Mouse (Mus musculus) lung, embryonic 14.5 days (tissue): ENCODE data around the gene Gm11565. TPM values are rescaled to one million over a fixed set of nuclear protein-coding genes. Genes with fewer than 3 reads are reported as not detected.
"Not testable (repeated sequence)": the region's sequence is repeated elsewhere in the genome, so short reads cannot be mapped to it uniquely, and the experiment has no call there.

Source experiments
- ATAC-seq: fragments of 200-750 bp; cut with Nextera tagmentation; 2 replicates; pipeline ENCODE4 v1.8.0; 2017; ENCODE audit warnings: mild to moderate bottlenecking, moderate TSS enrichment, moderate library complexity; ENCODE audit not compliant: insufficient read depth
- DNase-seq: peaks from one replicate; pipeline ENCODE4 v3.0.0-alpha.2; 2015
- H3K27ac ChIP-seq: fragments of 300-500 bp; sonication (generic); 2 replicates; pipeline ENCODE4 v1.5.1; 2014; ENCODE audit warnings: low read depth, mild to moderate bottlenecking, moderate library complexity
- H3K27me3 ChIP-seq: fragments of 300-500 bp; sonication (generic); 2 replicates; pipeline ENCODE4 v1.6.1; 2014; ENCODE audit warnings: low read length, control low read depth; ENCODE audit not compliant: insufficient read depth
- H3K36me3 ChIP-seq: fragments of 300-500 bp; sonication (generic); 2 replicates; pipeline ENCODE4 v1.6.1; 2014; ENCODE audit warnings: control low read depth; ENCODE audit not compliant: insufficient read depth
- H3K4me1 ChIP-seq: fragments of 300-500 bp; sonication (generic); 2 replicates; pipeline ENCODE4 v1.6.1; 2014; ENCODE audit warnings: antibody characterized with exemption, control low read depth; ENCODE audit not compliant: insufficient read depth
- H3K4me2 ChIP-seq: fragments of 300-500 bp; sonication (generic); 2 replicates; pipeline ENCODE4 v1.6.1; 2014; ENCODE audit warnings: mild to moderate bottlenecking
- H3K4me3 ChIP-seq: fragments of 300-500 bp; sonication (generic); 2 replicates; pipeline ENCODE4 v1.5.1; 2014; ENCODE audit warnings: low read depth, low read length
- H3K9ac ChIP-seq: fragments of 300-500 bp; sonication (generic); 2 replicates; pipeline ENCODE4 v1.6.1; 2014
- H3K9me3 ChIP-seq: fragments of 300-500 bp; sonication (generic); 2 replicates; pipeline ENCODE4 v1.6.1; 2016; ENCODE audit warnings: low read depth, low read length, control low read depth
- CTCF ChIP-seq: IDR thresholded peaks from 2 replicates; pipeline ENCODE4 v1.5.1; 2016; ENCODE audit warnings: antibody characterized with exemption, low read depth
- WGBS: fragments of 180-500 bp; shearing (Covaris S2); extraction: QIAGEN DNeasy Blood & Tissue Kit; methylation state at CpG from one replicate; pipeline ENCODE4 v1.1.7; 2014; 5-methylcytosine and 5-hydroxymethylcytosine counted together
- polyA plus RNA-seq: library from polyadenylated mRNA; unstranded; fragments of >200 nt; fragmentation: Nextera tagmentation; extraction: Ambion mirVana; gene quantifications from 2 replicates; pipeline ENCODE4 v1.2.1, GENCODE M21; 2014

Gene Gm11565
- polyA plus RNA-seq = not detected in 2 replicates

- TF ChIP-seq CTCF = no peak
- H3K27ac ChIP-seq = no peak within 1 kb of the TSS
- ATAC-seq (no peak), DNase-seq (no peak)
- 82% methylated on average over 3 of the region's 3 CpGs for WGBS
- H3K9ac ChIP-seq = no peak within 1 kb of the TSS
- H3K4me2 ChIP-seq = no peak within 1 kb of the TSS
- no peaks in the 10 kb centered on the region for H3K9me3 ChIP-seq
- no peak within 1 kb of the TSS for H3K4me3 ChIP-seq
- no peaks in the 10 kb centered on the region for H3K27me3 ChIP-seq
- H3K4me1 ChIP-seq = no peaks in the 10 kb centered on the region
- no peaks in the 10 kb centered on the region for H3K36me3 ChIP-seq
Observed at GRCm38 (mm10) chr11:99914451-99914850, at the start of gene Gm11565. Gene Gm11565 (plus strand): TSS chr11:99914751.

GRCm38 (mm10) chr11:99873089-99873488 is 41.5 kb upstream of the Gm11565 start, which contains the start of gene Krtap9-1:
Gene Krtap9-1 (plus strand): TSS chr11:99873389.
- not testable (repeated sequence) for H3K27me3 ChIP-seq, H3K9ac ChIP-seq, H3K9me3 ChIP-seq, H3K4me3 ChIP-seq, H3K4me1 ChIP-seq, H3K36me3 ChIP-seq, H3K27ac ChIP-seq, ATAC-seq, H3K4me2 ChIP-seq, DNase-seq
- 54% methylated on average over 1 of the region's 1 CpGs for WGBS

GRCm38 (mm10) chr11:99878887-99879286 is 35.7 kb upstream of the Gm11565 start, which contains the start of gene Gm11567:
Gene Gm11567 (plus strand): TSS chr11:99879187.
- DNase-seq, H3K27ac ChIP-seq, H3K4me2 ChIP-seq, H3K9ac ChIP-seq, ATAC-seq, H3K4me3 ChIP-seq, H3K36me3 ChIP-seq, H3K4me1 ChIP-seq, H3K27me3 ChIP-seq, H3K9me3 ChIP-seq: not testable (repeated sequence)
- WGBS = 50% methylated on average over 1 of the region's 1 CpGs

GRCm38 (mm10) chr11:99907620-99908019 is 6.9 kb upstream of the Gm11565 start, which contains the start of gene Krtap31-1:
Gene Krtap31-1 (plus strand): TSS chr11:99907920.
- no peak within 1 kb of the TSS for H3K4me2 ChIP-seq
- no peak within 1 kb of the TSS for H3K4me3 ChIP-seq
- no peak for ATAC-seq
- WGBS = 77% methylated on average over 2 of the region's 2 CpGs
- H3K9ac ChIP-seq = no peak within 1 kb of the TSS
- no peaks in the 10 kb centered on the region for H3K36me3 ChIP-seq
- TF ChIP-seq CTCF = no peak
- no peak for DNase-seq
- no peaks in the 10 kb centered on the region for H3K27me3 ChIP-seq
- H3K27ac ChIP-seq = no peak within 1 kb of the TSS
- H3K4me1 ChIP-seq = no peaks in the 10 kb centered on the region
- H3K9me3 ChIP-seq = no peaks in the 10 kb centered on the region

GRCm38 (mm10) chr11:99935991-99936390 is 21.4 kb downstream of the Gm11565 start, which contains the start of gene Krtap31-2:
Gene Krtap31-2 (plus strand): TSS chr11:99936291.
- H3K27ac ChIP-seq = no peak within 1 kb of the TSS
- no peak within 1 kb of the TSS for H3K4me3 ChIP-seq
- no peaks in the 10 kb centered on the region for H3K27me3 ChIP-seq
- H3K9ac ChIP-seq = no peak within 1 kb of the TSS
- DNase-seq (no peak), ATAC-seq (no peak)
- no peaks in the 10 kb centered on the region for H3K9me3 ChIP-seq
- no peak for TF ChIP-seq CTCF
- H3K4me2 ChIP-seq = no peak within 1 kb of the TSS
- H3K4me1 ChIP-seq = no peaks in the 10 kb centered on the region
- H3K36me3 ChIP-seq = no peaks in the 10 kb centered on the region
- 79% methylated on average over 1 of the region's 1 CpGs for WGBS

- DNase-seq (no peak), ATAC-seq (no peak)
- Histone ChIP-seq H3K4me1 (no peaks in the 10 kb centered on the region), H3K9ac (no peak overlapping the region), H3K27me3 (no peaks in the 10 kb centered on the region), H3K27ac (no peak overlapping the region), H3K9me3 (no peaks in the 10 kb centered on the region), H3K4me2 (no peak overlapping the region), H3K36me3 (no peaks in the 10 kb centered on the region), H3K4me3 (no peak overlapping the region)
- WGBS = 71% methylated on average over 9 of the region's 9 CpGs
- TF ChIP-seq CTCF = no peak
Observed at GRCm38 (mm10) chr11:99937751-99938264, 23.3 kb downstream of the Gm11565 start.

- no peak for TF ChIP-seq CTCF
- Histone ChIP-seq H3K4me3 (no peak within 1 kb of the TSS), H3K36me3 (no peaks in the 10 kb centered on the region), H3K9ac (no peak within 1 kb of the TSS), H3K27me3 (no peaks in the 10 kb centered on the region), H3K4me1 (no peaks in the 10 kb centered on the region), H3K4me2 (no peak within 1 kb of the TSS), H3K27ac (no peak within 1 kb of the TSS), H3K9me3 (no peaks in the 10 kb centered on the region)
- 91% methylated on average over 2 of the region's 2 CpGs for WGBS
- ATAC-seq (no peak), DNase-seq (no peak)
Observed at GRCm38 (mm10) chr11:99948175-99948574, 33.6 kb downstream of the Gm11565 start, which contains the start of gene Krtap9-5. Gene Krtap9-5 (plus strand): TSS chr11:99948475.
